Comparison of ENCODE assay signal across 11 mouse cellular contexts in genomic region chr10:111550075-111550695, GRCm38 (mm10). TPM values are rescaled to one million over a fixed set of nuclear protein-coding genes. Genes with fewer than 3 reads are reported as not detected.
DNase-seq lines count a peak whose midpoint lies in the region; TF ChIP-seq lines count a peak whose summit lies in the region.
"Had no signal": no experiment of that assay in that cellular context is flagged by ENCODE, and none has a peak within 500 bp of the region (broad histone marks: within the 10 kb centered on the region; RNA-seq: fewer than 3 reads in every experiment).

No protein-coding gene starts in this region.

- DNase-seq in cerebellum, adult 2 months: peak; percentile 26 to 69
- DNase-seq in cerebellum, adult 8-10 months: no peak
- peak; percentile 28 to 52 for DNase-seq in layer of hippocampus, postnatal 10 days (ENCODE audit: low spot score in 2 of 2)
- DNase-seq in layer of hippocampus, adult 11-12 months (ENCODE audit: low spot score): no peak
- DNase-seq in brain, embryonic 14.5 days (ENCODE audit: low read depth): peak; percentile 76
- peak; percentile 22 for DNase-seq in heart, postnatal 25 days (ENCODE audit: low spot score)
- DNase-seq in thymus, postnatal 25 days: no peak
- no peak for DNase-seq in frontal cortex, postnatal 10 days (ENCODE audit: low spot score in 2 of 2)

- 27% methylated on average over 6 of the region's 6 CpGs for WGBS in cerebellum, adult 2 months

- H3K27me3 ChIP-seq in cerebellum, adult 2 months (ENCODE audit: control insufficient read depth, insufficient read depth, low read length): no peaks in the 10 kb centered on the region
- H3K27me3 ChIP-seq: heart, embryonic 13.5 days; neural tube, embryonic 12.5 days had no signal

- no peaks in the 10 kb centered on the region; the same call in 1 of the 2 replicates for H3K4me1 ChIP-seq in cerebellum, adult 2 months (ENCODE audit: control insufficient read depth, insufficient read depth, low read length)
- H3K4me1 ChIP-seq: neural tube, embryonic 12.5 days had no signal

- H3K4me3 ChIP-seq in cerebellum, adult 2 months (replicated peaks; ENCODE audit: insufficient read depth, low read depth, low read length): no peak overlapping the region
- H3K4me3 ChIP-seq: heart, embryonic 13.5 days; neural tube, embryonic 12.5 days had no signal

- no peak for TF ChIP-seq CTCF in cerebellum, adult 2 months (IDR thresholded peaks at IDR 0.05; ENCODE audit: borderline replicate concordance, insufficient read depth, low read depth, low read length)
- no peak for TF ChIP-seq CTCF in brain, embryonic 14.5 days (IDR thresholded peaks at IDR 0.05; ENCODE audit: borderline replicate concordance, extremely low read depth, insufficient read depth, insufficient read length)

- H3K27ac ChIP-seq in cerebellum, adult 2 months (ENCODE audit: insufficient read depth, low read length): no peak overlapping the region
- H3K27ac ChIP-seq: heart, embryonic 13.5 days; macrophage; neural tube, embryonic 12.5 days had no signal

- intact Hi-C loops in heart, postnatal 25 days (cut with DNase I): no loop called here

- TF ChIP-seq POLR2A in cerebellum, adult 2 months (IDR thresholded peaks at IDR 0.05; ENCODE audit: borderline replicate concordance, insufficient read depth, low read length): no peak
- no peak for TF ChIP-seq POLR2A in brain, embryonic 14.5 days (IDR thresholded peaks at IDR 0.05; ENCODE audit: borderline replicate concordance, extremely low read depth, insufficient read depth, insufficient read length, poor library complexity, severe bottlenecking)

RNA-seq across cellular contexts. Expression of gene Phlda1, which starts 44.1 kb away (rescaled TPM):
- 13.4 and 17.5 TPM in 2 replicates for polyA plus RNA-seq in cerebellum, adult 2 months (2012; rRNA removed)
- 10 to 100 TPM; 23.1 to 23.5 TPM for total RNA-seq in layer of hippocampus, postnatal 10 days (2021)
- 28.5 and 40.6 TPM in 2 replicates for polyA plus RNA-seq in brain, embryonic 14.5 days (2012; rRNA removed)
- total RNA-seq in heart, postnatal 25 days (2021): 10 to 100 TPM; 16.9 to 18.8 TPM

Comparison
In these comparisons a context has a peak if more than half of its experiments do, and no peak if none do; other contexts are left out.
1. DNase-seq: peak in cerebellum, adult 2 months (2 of 2), layer of hippocampus, postnatal 10 days (2 of 2), brain, embryonic 14.5 days (single experiment) and heart, postnatal 25 days (single experiment); none in cerebellum, adult 8-10 months (single experiment), layer of hippocampus, adult 11-12 months (single experiment), thymus, postnatal 25 days (single experiment) and frontal cortex, postnatal 10 days (0 of 2).